Mouse (Mus musculus) embryonic fibroblast, embryonic 13.5 days (primary cell): ENCODE results near the gene Cds2.

Experiments
- CTCF ChIP-seq: IDR thresholded peaks from 2 replicates; pipeline ENCODE4 v1.5.1; 2011; ENCODE audit warnings: mild to moderate bottlenecking, control low read depth, low read length, moderate library complexity, borderline replicate concordance; ENCODE audit not compliant: insufficient read depth
- POLR2A ChIP-seq: IDR thresholded peaks from 2 replicates; pipeline ENCODE4 v1.6.1; 2011; ENCODE audit warnings: low read depth, mild to moderate bottlenecking, control low read depth, low read length, moderate library complexity

DNA sequence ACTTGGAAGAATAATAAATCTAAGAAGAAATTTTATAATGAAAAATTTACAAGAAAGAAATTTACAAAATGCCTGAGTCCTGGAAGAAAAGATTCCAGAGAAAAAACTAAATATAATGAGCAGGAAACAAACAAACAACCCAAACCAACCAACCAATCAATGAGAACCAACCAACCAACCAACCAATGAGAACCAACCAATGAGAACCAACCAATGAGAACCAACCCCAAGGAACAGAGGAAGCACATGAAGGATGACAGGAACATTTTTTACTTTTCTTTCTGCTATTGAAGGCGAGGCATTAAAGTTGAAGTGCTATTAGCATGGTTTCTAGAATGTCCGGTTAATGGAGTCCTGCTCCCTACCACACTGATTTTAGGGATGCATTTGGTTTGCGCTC lies 2.3 kb upstream of the Cds2 start:
- no peak for TF ChIP-seq POLR2A
- TF ChIP-seq CTCF: no peak
